Mouse (Mus musculus): ENCODE measurements at regions not wholly inside any gene's neighbourhood (a gene's known extent, or its start where the extent isn't known, plus 50 kb on each side); places are given as distances from the start of the nearest gene placed in this dataset.
A peak's percentile ranks its signal among the peaks of the same experiment; 100 is the strongest.

- peak; percentile 70 for DNase-seq (ENCODE audit: low spot score)
Measured at GRCm38 (mm10) chr1:83727215-83727614, 319.2 kb upstream of the Sphkap start.

GRCm38 (mm10) chr1:83723096-83723495 is 315.1 kb upstream of the Sphkap start:
- no peak for DNase-seq (ENCODE audit: low spot score)

GRCm38 (mm10) chr1:83720166-83720565 is 312.2 kb upstream of the Sphkap start:
- no peak for DNase-seq (ENCODE audit: low spot score)

DNA sequence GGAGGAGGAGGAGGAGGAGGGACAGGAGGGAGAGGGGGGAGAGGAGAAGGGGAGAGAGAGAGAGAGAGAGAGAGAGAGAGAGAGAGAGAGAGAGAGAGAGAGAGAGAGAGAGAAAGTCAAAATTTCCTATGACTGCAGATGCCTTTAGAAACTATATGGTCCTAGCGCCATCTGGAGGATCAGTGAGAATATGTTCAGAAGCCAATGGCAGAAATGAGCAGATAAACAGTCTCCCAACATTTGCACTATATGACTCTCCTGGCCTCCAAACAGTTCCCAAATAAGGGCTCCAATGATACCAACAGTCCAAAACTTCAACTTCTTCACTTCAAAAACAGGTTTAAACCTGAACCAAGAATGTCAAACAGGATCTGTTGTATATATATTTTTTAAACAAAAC is 309.1 kb upstream of the Sphkap start:
- peak; percentile 22 for DNase-seq (ENCODE audit: low spot score)

GRCm38 (mm10) chr1:83701696-83702404 is 293.9 kb upstream of the Sphkap start:
- DNase-seq (ENCODE audit: low spot score): no peak

DNA sequence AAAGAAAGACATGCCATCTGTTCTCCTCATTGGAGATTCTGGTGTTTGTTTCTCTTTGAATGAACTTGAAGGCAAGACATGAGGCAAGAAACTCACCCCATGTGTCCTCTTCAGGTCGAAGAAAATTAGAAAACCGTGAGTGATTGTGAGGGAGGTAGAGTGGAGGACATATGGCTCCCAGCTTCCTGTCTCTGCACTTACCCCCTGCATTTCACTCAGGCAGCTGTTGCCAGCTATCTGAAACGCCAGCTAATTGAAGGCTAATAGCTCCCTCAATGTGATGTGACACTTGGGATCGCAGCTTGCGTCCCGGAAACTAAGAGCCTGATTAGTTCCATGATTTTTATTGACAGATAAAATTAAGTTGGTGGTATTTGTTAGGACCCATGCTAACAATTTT is 289.4 kb upstream of the Sphkap start:
- DNase-seq (ENCODE audit: low spot score): no peak

GRCm38 (mm10) chr1:83685221-83685620 is 277.2 kb upstream of the Sphkap start:
- no peak for DNase-seq (ENCODE audit: low spot score)

DNA sequence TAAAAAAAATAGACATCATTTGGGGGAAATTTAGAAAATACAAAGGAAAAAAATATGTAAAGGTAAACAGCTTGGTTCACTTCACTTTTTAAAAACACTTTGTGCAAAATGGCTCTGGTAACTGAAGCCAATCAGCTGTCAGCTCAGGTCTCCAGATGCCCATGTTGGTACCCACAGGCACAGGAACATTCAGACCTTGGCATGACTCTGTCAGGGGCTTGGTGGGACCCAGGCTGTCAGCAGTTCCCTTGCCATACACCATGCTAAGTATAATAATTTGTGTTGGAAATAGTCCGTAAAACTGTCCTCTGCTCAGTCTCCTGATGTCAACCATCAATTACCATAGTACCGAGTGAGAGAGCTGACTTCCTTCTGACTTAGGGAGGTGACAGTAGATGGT is 257.3 kb upstream of the Sphkap start:
- no peak for DNase-seq (ENCODE audit: low spot score)

GRCm38 (mm10) chr1:83661808-83662802 is 254.1 kb upstream of the Sphkap start:
- no peak for DNase-seq (ENCODE audit: low spot score)

DNA sequence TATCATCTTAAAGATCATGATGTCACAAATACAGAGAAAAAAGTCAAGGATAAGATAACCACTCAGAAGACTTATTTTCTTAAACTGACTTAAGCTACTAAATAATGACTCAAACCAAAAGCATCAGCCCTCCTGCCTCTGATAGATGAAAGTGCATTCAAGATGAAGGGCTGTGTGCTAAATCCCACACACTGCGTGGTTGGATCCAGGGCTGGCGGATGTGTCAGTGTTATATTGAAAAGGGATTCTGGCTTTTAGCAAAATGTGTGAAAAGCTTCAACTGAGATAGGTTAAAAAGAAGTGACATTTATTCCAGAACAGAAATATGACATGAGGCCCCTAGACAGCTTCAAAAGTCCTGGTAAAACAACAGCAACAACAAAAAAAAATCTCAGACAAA is 245.7 kb upstream of the Sphkap start:
- DNase-seq (ENCODE audit: low spot score): no peak

GRCm38 (mm10) chr1:83645606-83646005 is 237.6 kb upstream of the Sphkap start:
- DNase-seq (ENCODE audit: low spot score): no peak

DNA sequence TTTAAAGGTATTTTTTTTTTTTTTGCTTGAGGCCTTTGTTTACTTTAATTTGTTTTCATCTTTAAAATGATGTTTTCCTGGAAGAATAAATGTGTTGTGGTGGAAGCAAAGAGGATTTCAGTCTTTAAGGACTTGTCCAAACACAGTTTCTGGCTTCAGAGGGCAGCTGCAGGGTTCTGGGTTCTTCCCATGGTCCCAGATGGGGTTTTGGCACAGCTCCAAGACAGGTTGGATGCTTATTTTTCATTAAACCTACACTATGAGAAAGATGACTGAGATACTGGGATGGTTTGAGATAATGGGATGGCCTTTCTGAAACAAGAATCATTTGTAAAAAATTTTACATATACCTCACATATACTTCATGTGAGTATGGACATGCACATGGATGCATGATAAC is 234.7 kb upstream of the Sphkap start:
- DNase-seq (ENCODE audit: low spot score): no peak

- no peak for DNase-seq (ENCODE audit: low spot score)
Measured at GRCm38 (mm10) chr1:83636051-83636450, 228.1 kb upstream of the Sphkap start.

- DNase-seq (ENCODE audit: low spot score): no peak
Measured at GRCm38 (mm10) chr1:83631798-83632197, 223.8 kb upstream of the Sphkap start.

DNA sequence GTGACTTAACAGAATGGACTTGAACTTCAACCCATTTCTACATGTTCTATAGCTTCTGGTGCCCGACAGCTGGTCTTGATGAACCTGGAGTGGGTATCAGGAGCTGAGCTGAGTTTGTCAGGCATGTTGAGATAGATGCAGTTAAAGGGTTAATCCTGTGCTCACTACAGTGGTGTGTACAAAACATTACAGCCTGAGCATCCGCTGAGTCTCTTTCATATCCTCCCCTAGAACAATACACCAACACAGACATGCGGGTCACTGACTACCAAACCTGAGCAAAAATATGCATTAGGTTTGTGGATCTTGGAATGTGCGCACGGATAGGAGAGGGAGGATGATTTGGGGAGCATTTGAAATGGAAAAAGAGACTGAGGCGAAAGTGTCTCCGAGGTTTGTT is 223.4 kb upstream of the Sphkap start:
- DNase-seq (ENCODE audit: low spot score): no peak

DNA sequence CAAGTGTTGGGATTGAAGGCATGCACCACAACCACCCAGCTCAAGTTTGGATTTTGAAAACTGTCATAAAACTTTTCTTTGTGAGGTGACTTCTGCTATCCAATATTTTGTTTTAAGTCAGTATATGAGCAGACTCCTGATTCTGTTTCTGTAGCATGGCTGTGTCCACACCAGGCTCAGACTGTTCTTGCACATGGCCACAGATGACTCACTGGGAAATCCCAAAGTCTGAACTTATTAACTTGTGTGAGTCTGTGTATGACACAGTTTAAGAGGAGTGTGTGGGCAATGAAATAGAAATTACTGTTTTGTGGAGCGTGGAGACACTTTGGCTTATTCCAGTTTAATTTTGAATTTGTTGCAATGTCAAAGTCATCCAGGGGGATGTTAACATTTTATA is 179.3 kb upstream of the Sphkap start:
- DNase-seq (ENCODE audit: low spot score): no peak

DNA sequence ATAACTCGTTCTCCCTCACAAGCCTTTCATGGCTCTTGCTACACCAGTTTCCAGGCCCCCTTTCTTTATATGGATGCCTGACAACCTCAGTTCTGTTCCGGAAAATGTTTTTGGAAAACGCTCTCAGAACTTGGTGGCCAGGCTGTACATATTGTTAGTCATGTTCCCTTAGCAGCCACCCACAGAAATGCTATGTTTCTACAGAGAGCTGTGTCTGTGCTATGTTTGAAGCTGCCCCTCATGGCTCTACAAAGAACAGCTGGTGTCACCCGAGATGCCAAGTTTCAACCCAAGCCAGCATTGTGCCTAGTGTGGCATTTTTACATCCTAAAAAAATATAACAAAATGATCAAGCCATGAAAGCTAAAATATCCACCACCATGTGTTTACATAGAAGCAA is 175.0 kb upstream of the Sphkap start:
- no peak for DNase-seq (ENCODE audit: low spot score)

GRCm38 (mm10) chr1:83569991-83570390 is 162.0 kb upstream of the Sphkap start:
- no peak for DNase-seq (ENCODE audit: low spot score)

GRCm38 (mm10) chr1:83568746-83569145 is 160.7 kb upstream of the Sphkap start:
- DNase-seq (ENCODE audit: low spot score): no peak

DNA sequence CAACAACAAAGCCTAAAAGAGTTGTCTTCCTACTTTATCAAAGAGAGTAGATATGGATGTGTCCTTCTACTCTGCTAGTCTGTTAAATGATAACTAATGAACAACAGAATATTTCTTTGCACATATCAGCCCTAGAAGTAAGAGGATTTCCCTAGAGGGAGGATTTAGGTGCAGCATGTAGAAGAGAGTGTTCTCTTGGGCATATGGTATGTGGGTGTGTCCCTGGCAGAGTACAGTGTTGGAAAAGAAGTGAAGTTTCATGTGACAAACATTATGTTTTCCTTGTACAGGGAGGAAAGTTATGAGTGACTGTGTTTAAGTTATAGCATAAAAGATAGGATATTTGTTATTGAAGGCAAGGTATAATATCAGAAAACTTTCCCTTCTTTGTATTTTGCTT is 143.6 kb upstream of the Sphkap start:
- DNase-seq (ENCODE audit: low spot score): no peak

GRCm38 (mm10) chr1:83535461-83535860 is 127.5 kb upstream of the Sphkap start:
- no peak for DNase-seq (ENCODE audit: low spot score)

DNA sequence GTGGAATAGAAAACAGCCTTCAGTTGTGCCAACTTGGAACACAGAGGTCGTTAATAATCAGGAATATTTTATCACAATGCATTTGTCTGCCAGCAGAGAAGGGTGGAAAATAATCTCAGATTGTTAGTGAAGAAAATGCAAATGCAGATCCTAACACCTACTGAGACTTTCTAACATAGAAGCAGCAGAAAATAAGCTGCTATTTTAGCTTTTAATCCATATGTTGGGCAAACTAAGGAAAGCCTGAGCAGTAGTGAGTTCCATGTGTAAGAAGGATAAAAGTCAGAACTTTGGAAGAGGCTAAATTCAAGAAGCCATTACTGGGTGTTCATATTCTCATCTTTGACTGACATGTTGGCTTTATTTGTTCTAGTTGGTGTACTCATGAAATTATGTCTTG is 119.8 kb upstream of the Sphkap start:
- DNase-seq (ENCODE audit: low spot score): no peak

DNA sequence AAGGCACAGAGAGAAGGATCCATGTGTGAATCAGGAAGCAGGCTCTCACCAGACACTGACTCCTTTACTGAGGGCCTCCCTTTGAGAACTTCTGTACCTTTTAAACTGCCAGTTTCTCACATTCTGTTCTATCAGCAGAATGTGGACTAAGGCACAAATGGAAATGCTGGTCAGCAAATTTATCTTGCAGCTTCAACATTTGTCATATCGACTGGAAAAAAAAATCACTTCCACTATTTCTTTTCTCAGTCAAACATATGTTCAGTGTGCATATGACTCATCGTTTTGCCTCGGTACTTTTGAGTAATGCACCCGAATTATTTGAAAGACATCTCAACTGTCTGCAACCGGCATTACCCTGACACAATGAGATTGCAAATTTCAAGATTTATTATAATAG is 101.4 kb upstream of the Sphkap start:
- no peak for DNase-seq (ENCODE audit: low spot score)

Data from adipocyte (in vitro differentiated cells).